Mouse (Mus musculus) neural tube, embryonic 13.5 days (tissue): ENCODE data around the gene Eif4a1. TPM values are rescaled to one million over a fixed set of nuclear protein-coding genes. Genes with fewer than 3 reads are reported as not detected.

Source experiments
- ATAC-seq: fragments of 200-750 bp; cut with Nextera tagmentation; 2 replicates; pipeline ENCODE4 v1.8.0; 2017; ENCODE audit warnings: low read depth, mild to moderate bottlenecking, moderate TSS enrichment, moderate library complexity
- H3K27ac ChIP-seq: fragments of 300-500 bp; sonication (generic); replicated peaks from 2 replicates; pipeline ENCODE4 v1.5.1; 2015; ENCODE audit warnings: moderate library complexity, mild to moderate bottlenecking, inconsistent platforms
- H3K27me3 ChIP-seq: fragments of 300-500 bp; sonication (generic); 2 replicates; pipeline ENCODE4 v1.6.1; 2015; ENCODE audit warnings: mild to moderate bottlenecking, inconsistent platforms
- H3K36me3 ChIP-seq: fragments of 300-500 bp; sonication (generic); 2 replicates; pipeline ENCODE4 v1.6.1; 2015; ENCODE audit warnings: mild to moderate bottlenecking, inconsistent platforms
- H3K4me1 ChIP-seq: fragments of 300-500 bp; sonication (generic); replicated peaks from 2 replicates; pipeline ENCODE4 v1.6.1; 2015; ENCODE audit warnings: inconsistent platforms
- H3K4me2 ChIP-seq: fragments of 300-500 bp; sonication (generic); 2 replicates; pipeline ENCODE4 v1.6.1; 2015; ENCODE audit warnings: inconsistent platforms, mild to moderate bottlenecking, moderate library complexity
- H3K4me3 ChIP-seq: fragments of 300-500 bp; sonication (generic); 2 replicates; pipeline ENCODE4 v1.5.1; 2015; ENCODE audit warnings: mild to moderate bottlenecking, inconsistent platforms
- H3K9ac ChIP-seq: fragments of 300-500 bp; sonication (generic); 2 replicates; pipeline ENCODE4 v1.6.1; 2015; ENCODE audit warnings: moderate library complexity, mild to moderate bottlenecking, inconsistent platforms
- H3K9me3 ChIP-seq: fragments of 300-500 bp; sonication (generic); 2 replicates; pipeline ENCODE4 v1.6.1; 2016; ENCODE audit warnings: inconsistent platforms
- WGBS: fragments of 180-500 bp; shearing (Covaris S2); methylation state at CpG from one replicate; pipeline ENCODE4 v1.1.7; 2015; 5-methylcytosine and 5-hydroxymethylcytosine counted together
- polyA plus RNA-seq: library from polyadenylated mRNA; unstranded; fragments of >200 nt; fragmentation: Nextera tagmentation; extraction: Ambion mirVana; gene quantifications from 2 replicates; pipeline ENCODE4 v1.2.1, GENCODE M21; 2015

Eif4a1 gene
- polyA plus RNA-seq: 525 and 528 TPM in 2 replicates

- no peaks in the 10 kb centered on the region for H3K9me3 ChIP-seq
- WGBS: under 1% methylated on average over 36 of the region's 36 CpGs
- no peaks in the 10 kb centered on the region for H3K27me3 ChIP-seq
- H3K4me3 ChIP-seq: peak within 1 kb of the TSS; percentile 100
- ATAC-seq: peak; percentile 97
- peaks cover 81% of the 10 kb centered on the region for H3K36me3 ChIP-seq
- H3K27ac ChIP-seq: peak within 1 kb of the TSS; percentile 97
- peak within 1 kb of the TSS; percentile 88 for H3K4me2 ChIP-seq
- peak within 1 kb of the TSS; percentile 99 for H3K9ac ChIP-seq
- peaks cover 34% of the 10 kb centered on the region for H3K4me1 ChIP-seq
Observed at GRCm38 (mm10) chr11:69672211-69672706, at the start of gene Eif4a1. Eif4a1 (minus strand) TSS chr11:69672423.

GRCm38 (mm10) chr11:69720852-69721251 is 48.6 kb upstream of the Eif4a1 start:
- Histone ChIP-seq H3K4me2 (no peak overlapping the region), H3K36me3 (no peaks in the 10 kb centered on the region), H3K4me3 (no peak overlapping the region), H3K9ac (no peak overlapping the region), H3K27me3 (no peaks in the 10 kb centered on the region), H3K4me1 (no peaks in the 10 kb centered on the region), H3K9me3 (no peaks in the 10 kb centered on the region), H3K27ac (no peak overlapping the region)
- ATAC-seq: no peak
- WGBS: 87% methylated on average over 6 of the region's 6 CpGs

- WGBS: 69% methylated on average over 6 of the region's 6 CpGs
- no peak overlapping the region for H3K4me3 ChIP-seq
- H3K9me3 ChIP-seq: no peaks in the 10 kb centered on the region
- ATAC-seq: no peak
- no peaks in the 10 kb centered on the region for H3K27me3 ChIP-seq
- no peak overlapping the region for H3K27ac ChIP-seq
- no peak overlapping the region for H3K9ac ChIP-seq
- H3K4me1 ChIP-seq: no peaks in the 10 kb centered on the region
- no peak overlapping the region for H3K4me2 ChIP-seq
- no peaks in the 10 kb centered on the region for H3K36me3 ChIP-seq
Observed at GRCm38 (mm10) chr11:69719423-69719822, 47.2 kb upstream of the Eif4a1 start.

- WGBS: 27% methylated on average over 15 of the region's 15 CpGs
- H3K4me2 ChIP-seq: no peak overlapping the region
- H3K27ac ChIP-seq: no peak overlapping the region
Observed at GRCm38 (mm10) chr11:69718661-69719060, 46.4 kb upstream of the Eif4a1 start.

GRCm38 (mm10) chr11:69716953-69717352 is 44.7 kb upstream of the Eif4a1 start:
- Histone ChIP-seq H3K27ac (no peak overlapping the region), H3K36me3 (no peaks in the 10 kb centered on the region), H3K9me3 (no peaks in the 10 kb centered on the region), H3K4me2 (no peak overlapping the region), H3K4me1 (no peaks in the 10 kb centered on the region), H3K27me3 (no peaks in the 10 kb centered on the region), H3K4me3 (no peak overlapping the region), H3K9ac (no peak overlapping the region)
- 68% methylated on average over 4 of the region's 4 CpGs for WGBS
- ATAC-seq: no peak

More at GRCm38 (mm10) chr11:69718661-69719060, 46.4 kb upstream of the Eif4a1 start:
- Histone ChIP-seq H3K36me3 (no peaks in the 10 kb centered on the region), H3K4me3 (no peak overlapping the region), H3K27me3 (no peaks in the 10 kb centered on the region), H3K9me3 (no peaks in the 10 kb centered on the region), H3K9ac (no peak overlapping the region), H3K4me1 (no peaks in the 10 kb centered on the region)
- no peak for ATAC-seq

GRCm38 (mm10) chr11:69715929-69716328 is 43.7 kb upstream of the Eif4a1 start:
- ATAC-seq: no peak
- Histone ChIP-seq H3K27ac (no peak overlapping the region), H3K9me3 (no peaks in the 10 kb centered on the region), H3K4me1 (no peaks in the 10 kb centered on the region), H3K27me3 (no peaks in the 10 kb centered on the region), H3K9ac (no peak overlapping the region), H3K4me2 (no peak overlapping the region), H3K36me3 (no peaks in the 10 kb centered on the region), H3K4me3 (no peak overlapping the region)
- 23% methylated on average over 5 of the region's 5 CpGs for WGBS

- 50% methylated on average over 9 of the region's 9 CpGs for WGBS
- no peak for ATAC-seq
- no peak overlapping the region for H3K4me3 ChIP-seq
Observed at GRCm38 (mm10) chr11:69715482-69715881, 43.3 kb upstream of the Eif4a1 start.

GRCm38 (mm10) chr11:69714636-69715329 is 42.6 kb upstream of the Eif4a1 start:
- H3K27me3 ChIP-seq: no peaks in the 10 kb centered on the region
- 81% methylated on average over 18 of the region's 18 CpGs for WGBS
- no peaks in the 10 kb centered on the region for H3K4me1 ChIP-seq
- no peaks in the 10 kb centered on the region for H3K9me3 ChIP-seq
- no peak overlapping the region for H3K4me3 ChIP-seq
- no peak overlapping the region for H3K9ac ChIP-seq
- no peaks in the 10 kb centered on the region for H3K36me3 ChIP-seq
- ATAC-seq: no peak
- H3K27ac ChIP-seq: no peak overlapping the region
- H3K4me2 ChIP-seq: no peak overlapping the region

More at GRCm38 (mm10) chr11:69715482-69715881, 43.3 kb upstream of the Eif4a1 start:
- no peak overlapping the region for H3K9ac ChIP-seq
- H3K27me3 ChIP-seq: no peaks in the 10 kb centered on the region
- no peak overlapping the region for H3K4me2 ChIP-seq
- no peaks in the 10 kb centered on the region for H3K4me1 ChIP-seq
- H3K9me3 ChIP-seq: no peaks in the 10 kb centered on the region
- H3K36me3 ChIP-seq: no peaks in the 10 kb centered on the region
- H3K27ac ChIP-seq: no peak overlapping the region

- H3K9ac ChIP-seq: no peak overlapping the region
- no peak overlapping the region for H3K27ac ChIP-seq
- ATAC-seq: no peak
- no peaks in the 10 kb centered on the region for H3K36me3 ChIP-seq
- no peaks in the 10 kb centered on the region for H3K27me3 ChIP-seq
- no peak overlapping the region for H3K4me2 ChIP-seq
- H3K4me3 ChIP-seq: no peak overlapping the region
- 84% methylated on average over 20 of the region's 20 CpGs for WGBS
- H3K4me1 ChIP-seq: no peaks in the 10 kb centered on the region
- no peaks in the 10 kb centered on the region for H3K9me3 ChIP-seq
Observed at GRCm38 (mm10) chr11:69712954-69713672, 40.9 kb upstream of the Eif4a1 start.

- no peak for ATAC-seq
- no peaks in the 10 kb centered on the region for H3K27me3 ChIP-seq
- WGBS: 76% methylated on average over 2 of the region's 2 CpGs
- no peaks in the 10 kb centered on the region; the same call in 1 of the 2 replicates for H3K4me1 ChIP-seq
- no peak overlapping the region for H3K4me2 ChIP-seq
- H3K9ac ChIP-seq: no peak overlapping the region
- no peak overlapping the region for H3K4me3 ChIP-seq
- no peaks in the 10 kb centered on the region for H3K9me3 ChIP-seq
- no peaks in the 10 kb centered on the region for H3K36me3 ChIP-seq
- no peak overlapping the region for H3K27ac ChIP-seq
Observed at GRCm38 (mm10) chr11:69711082-69711481, 38.9 kb upstream of the Eif4a1 start.

- Histone ChIP-seq H3K4me2 (no peak overlapping the region), H3K9ac (no peak overlapping the region), H3K9me3 (no peaks in the 10 kb centered on the region), H3K36me3 (no peaks in the 10 kb centered on the region), H3K4me3 (no peak overlapping the region), H3K4me1 (no peaks in the 10 kb centered on the region; the same call in 1 of the 2 replicates), H3K27me3 (no peaks in the 10 kb centered on the region), H3K27ac (no peak overlapping the region)
- ATAC-seq: no peak
- WGBS: 69% methylated on average over 3 of the region's 3 CpGs
Observed at GRCm38 (mm10) chr11:69710470-69710869, 38.2 kb upstream of the Eif4a1 start.
